Mouse (Mus musculus): ENCODE data around the gene Brf1. TPM values are rescaled to one million over a fixed set of nuclear protein-coding genes. Genes with fewer than 3 reads are reported as not detected.
A peak's percentile ranks its signal among the peaks of the same experiment; 100 is the strongest.

The Brf1 gene
- polyA plus RNA-seq, 1 experiment from 2014 or later, result 44.1 TPM

- H3K27ac ChIP-seq (replicated peaks), result no peak overlapping the region
- H3K9me3 ChIP-seq (replicated peaks), result no peaks in the 10 kb centered on the region
- no peaks in the 10 kb centered on the region for H3K27me3 ChIP-seq (replicated peaks)
- no peak overlapping the region for H3K4me3 ChIP-seq (replicated peaks)
- no peak overlapping the region for H3K4me2 ChIP-seq
- H3K36me3 ChIP-seq, result peaks cover 95% of the 10 kb centered on the region
- ATAC-seq (ENCODE audit: low FRiP score), result no peak
- H3K9ac ChIP-seq (replicated peaks), result no peak overlapping the region
- H3K4me1 ChIP-seq, result no peaks in the 10 kb centered on the region
- 66% methylated on average over 8 of the region's 8 CpGs for WGBS
Observed at GRCm38 (mm10) chr12:112968943-112969342, 31.6 kb downstream of the Brf1 start.

- ATAC-seq (ENCODE audit: low FRiP score), result no peak
- Histone ChIP-seq H3K4me3 (replicated peaks) (no peak overlapping the region), H3K36me3 (peaks cover 98% of the 10 kb centered on the region), H3K27me3 (replicated peaks) (no peaks in the 10 kb centered on the region), H3K4me2 (no peak overlapping the region), H3K9ac (replicated peaks) (no peak overlapping the region), H3K9me3 (replicated peaks) (no peaks in the 10 kb centered on the region), H3K27ac (replicated peaks) (no peak overlapping the region), H3K4me1 (0 out of 2 replicates have a peak, but pooled peaks cover 4% of the 10 kb centered on the region)
- WGBS, result 92% methylated on average over 13 of the region's 13 CpGs
Observed at GRCm38 (mm10) chr12:112965783-112966182, 34.7 kb downstream of the Brf1 start.

GRCm38 (mm10) chr12:112961872-112962271 is 38.6 kb downstream of the Brf1 start:
- H3K27me3 ChIP-seq (replicated peaks), result no peaks in the 10 kb centered on the region
- no peaks in the 10 kb centered on the region for H3K9me3 ChIP-seq (replicated peaks)
- H3K27ac ChIP-seq (replicated peaks), result no peak overlapping the region; the same call in 1 of the 2 replicates
- H3K4me2 ChIP-seq, result no peak overlapping the region
- peaks cover 80% of the 10 kb centered on the region for H3K36me3 ChIP-seq
- ATAC-seq (ENCODE audit: low FRiP score), result no peak
- no peak overlapping the region for H3K9ac ChIP-seq (replicated peaks)
- no peak overlapping the region for H3K4me3 ChIP-seq (replicated peaks)
- WGBS, result 77% methylated on average over 5 of the region's 5 CpGs
- H3K4me1 ChIP-seq, result 0 out of 2 replicates have a peak, but pooled peaks cover 4% of the 10 kb centered on the region

DNA sequence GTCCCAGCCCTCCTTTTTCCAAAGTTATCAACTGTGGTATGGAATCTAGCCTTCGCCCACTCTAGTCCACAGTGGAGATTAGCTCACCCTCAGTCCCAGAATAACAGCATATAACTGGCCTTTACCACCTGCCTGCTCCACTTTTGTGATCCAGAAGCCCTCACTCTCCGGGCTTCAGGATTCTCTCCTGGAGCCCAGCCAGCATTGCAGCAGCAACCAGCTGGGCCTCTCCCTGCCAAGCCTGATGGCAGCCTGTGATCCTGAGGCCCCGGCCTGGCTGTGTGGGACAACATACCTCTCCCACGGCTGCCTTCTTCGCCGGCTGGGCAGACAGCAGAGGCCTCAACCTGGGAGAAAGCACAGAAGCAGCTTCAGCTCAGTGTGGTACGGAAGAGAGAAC is 39.1 kb downstream of the Brf1 start:
- Histone ChIP-seq H3K9me3 (replicated peaks) (no peaks in the 10 kb centered on the region), H3K27ac (replicated peaks) (no peak overlapping the region; the same call in 1 of the 2 replicates), H3K4me3 (replicated peaks) (no peak overlapping the region), H3K27me3 (replicated peaks) (no peaks in the 10 kb centered on the region), H3K36me3 (peaks cover 75% of the 10 kb centered on the region), H3K9ac (replicated peaks) (no peak overlapping the region), H3K4me2 (no peak overlapping the region), H3K4me1 (0 out of 2 replicates have a peak, but pooled peaks cover 4% of the 10 kb centered on the region)
- ATAC-seq (ENCODE audit: low FRiP score), result no peak
- 68% methylated on average over 7 of the region's 7 CpGs for WGBS

- Histone ChIP-seq H3K4me1 (0 out of 2 replicates have a peak, but pooled peaks cover 4% of the 10 kb centered on the region), H3K36me3 (peaks cover 55% of the 10 kb centered on the region)
- ATAC-seq (ENCODE audit: low FRiP score), result no peak
Observed at GRCm38 (mm10) chr12:112959421-112959820, 41.1 kb downstream of the Brf1 start.

GRCm38 (mm10) chr12:112958303-112958702 is 42.2 kb downstream of the Brf1 start:
- H3K4me3 ChIP-seq (replicated peaks), result no peak overlapping the region
- no peak; the same call in 1 of the 2 replicates for ATAC-seq (ENCODE audit: low FRiP score)
- H3K9ac ChIP-seq (replicated peaks), result no peak overlapping the region
- H3K9me3 ChIP-seq (replicated peaks), result no peaks in the 10 kb centered on the region
- no peak overlapping the region for H3K4me2 ChIP-seq
- H3K36me3 ChIP-seq, result peaks cover 44% of the 10 kb centered on the region
- 0 out of 2 replicates have a peak, but pooled peaks cover 4% of the 10 kb centered on the region for H3K4me1 ChIP-seq
- H3K27me3 ChIP-seq (replicated peaks), result no peaks in the 10 kb centered on the region
- WGBS, result 40% methylated on average over 4 of the region's 4 CpGs
- no peak overlapping the region for H3K27ac ChIP-seq (replicated peaks)

More at GRCm38 (mm10) chr12:112959421-112959820, 41.1 kb downstream of the Brf1 start:
- no peak overlapping the region for H3K4me2 ChIP-seq
- no peak overlapping the region for H3K4me3 ChIP-seq (replicated peaks)
- no peaks in the 10 kb centered on the region for H3K27me3 ChIP-seq (replicated peaks)
- no peaks in the 10 kb centered on the region for H3K9me3 ChIP-seq (replicated peaks)
- 84% methylated on average over 8 of the region's 8 CpGs for WGBS
- H3K27ac ChIP-seq (replicated peaks), result no peak overlapping the region
- no peak overlapping the region for H3K9ac ChIP-seq (replicated peaks)

DNA sequence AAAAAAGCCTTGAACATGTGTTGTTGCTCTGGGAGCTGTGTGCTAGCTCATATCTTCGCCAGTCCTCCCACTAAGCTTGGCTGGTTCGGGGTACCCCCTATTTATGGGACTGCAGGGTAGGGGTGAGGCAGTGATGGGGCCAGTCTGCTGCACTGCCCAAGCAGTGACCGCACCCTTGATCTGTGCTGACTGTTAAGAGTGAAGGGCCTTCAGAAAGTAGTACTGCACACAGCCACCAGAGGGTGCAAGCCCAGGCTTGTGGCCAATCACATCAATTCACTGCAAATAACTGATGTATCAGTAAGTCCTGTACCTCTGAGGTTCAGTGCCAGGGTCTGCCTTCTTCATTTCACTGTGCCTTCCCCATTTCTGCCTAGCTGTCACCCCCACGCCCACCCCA is 44.7 kb downstream of the Brf1 start:
- ATAC-seq (ENCODE audit: low FRiP score), result no peak
- peaks cover 14% of the 10 kb centered on the region for H3K4me1 ChIP-seq

GRCm38 (mm10) chr12:112952926-112953565 is 47.5 kb downstream of the Brf1 start:
- ATAC-seq (ENCODE audit: low FRiP score), result no peak
- Histone ChIP-seq H3K4me2 (no peak overlapping the region), H3K4me3 (replicated peaks) (no peak overlapping the region), H3K4me1 (peaks cover 28% of the 10 kb centered on the region), H3K27ac (replicated peaks) (no peak overlapping the region), H3K9ac (replicated peaks) (no peak overlapping the region), H3K9me3 (replicated peaks) (no peaks in the 10 kb centered on the region), H3K27me3 (replicated peaks) (no peaks in the 10 kb centered on the region; the same call in 1 of the 2 replicates), H3K36me3 (peaks cover 5% of the 10 kb centered on the region; the same call in 1 of the 2 replicates)
- 90% methylated on average over 3 of the region's 3 CpGs for WGBS

More for the DNA sequence above, 44.7 kb downstream of the Brf1 start:
- Histone ChIP-seq H3K9ac (replicated peaks) (no peak overlapping the region), H3K9me3 (replicated peaks) (no peaks in the 10 kb centered on the region), H3K27me3 (replicated peaks) (no peaks in the 10 kb centered on the region; the same call in 1 of the 2 replicates), H3K27ac (replicated peaks) (no peak overlapping the region), H3K36me3 (peaks cover 19% of the 10 kb centered on the region), H3K4me2 (no peak overlapping the region), H3K4me3 (replicated peaks) (no peak overlapping the region)
- 33% methylated on average over 4 of the region's 4 CpGs for WGBS

GRCm38 (mm10) chr12:112952433-112952832 is 48.1 kb downstream of the Brf1 start:
- Histone ChIP-seq H3K27me3 (replicated peaks) (no peaks in the 10 kb centered on the region; the same call in 1 of the 2 replicates), H3K36me3 (peaks cover 2% of the 10 kb centered on the region; the same call in 1 of the 2 replicates), H3K9ac (replicated peaks) (no peak overlapping the region), H3K4me1 (peaks cover 28% of the 10 kb centered on the region), H3K4me2 (no peak overlapping the region), H3K9me3 (replicated peaks) (no peaks in the 10 kb centered on the region), H3K4me3 (replicated peaks) (no peak overlapping the region), H3K27ac (replicated peaks) (0 out of 2 replicates have a peak overlapping the region, but pooled peaks have one; percentile 92)
- no peak for ATAC-seq (ENCODE audit: low FRiP score)
- WGBS, result 67% methylated on average over 8 of the region's 8 CpGs

- Histone ChIP-seq H3K27me3 (replicated peaks) (no peaks in the 10 kb centered on the region; the same call in 1 of the 2 replicates), H3K9me3 (replicated peaks) (no peaks in the 10 kb centered on the region), H3K4me1 (peaks cover 28% of the 10 kb centered on the region), H3K4me3 (replicated peaks) (peak overlapping the region; percentile 60; the same call in 1 of the 2 replicates), H3K4me2 (peak overlapping the region; percentile 90), H3K9ac (replicated peaks) (no peak overlapping the region), H3K27ac (replicated peaks) (peak overlapping the region; percentile 92), H3K36me3 (no peaks in the 10 kb centered on the region)
- no peak for ATAC-seq (ENCODE audit: low FRiP score)
- 16% methylated on average over 7 of the region's 7 CpGs for WGBS
Observed at GRCm38 (mm10) chr12:112951150-112951842, 49.2 kb downstream of the Brf1 start.

DNA sequence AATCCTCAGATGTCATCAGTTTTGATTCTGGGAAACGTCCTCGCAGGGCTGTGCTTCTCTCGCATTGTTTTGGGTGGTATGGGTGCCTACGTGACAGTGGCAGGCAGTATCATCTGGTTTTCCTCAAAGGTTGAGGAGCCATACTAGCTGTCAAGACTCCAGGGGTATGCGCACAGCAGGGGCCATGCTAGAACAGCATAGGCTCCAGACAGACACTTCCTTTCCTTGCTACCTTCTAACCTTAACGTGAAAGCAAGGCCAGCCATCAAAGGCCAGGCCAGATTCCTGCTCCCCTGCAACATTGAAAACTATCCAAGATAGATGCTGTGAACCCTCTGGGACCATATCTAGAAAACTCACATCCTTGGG is 49.8 kb downstream of the Brf1 start:
- peak overlapping the region; percentile 60 for H3K4me3 ChIP-seq (replicated peaks)
- H3K27me3 ChIP-seq (replicated peaks), result no peaks in the 10 kb centered on the region; the same call in 1 of the 2 replicates
- peak overlapping the region; percentile 90 for H3K4me2 ChIP-seq
- no peaks in the 10 kb centered on the region for H3K9me3 ChIP-seq (replicated peaks)
- H3K9ac ChIP-seq (replicated peaks), result peak overlapping the region; percentile 77
- H3K36me3 ChIP-seq, result no peaks in the 10 kb centered on the region
- peak overlapping the region; percentile 92 for H3K27ac ChIP-seq (replicated peaks)
- 5% methylated on average over 6 of the region's 6 CpGs for WGBS
- peaks cover 28% of the 10 kb centered on the region for H3K4me1 ChIP-seq
- ATAC-seq (ENCODE audit: low FRiP score), result peak; percentile 58
